Mouse (Mus musculus): ENCODE results near the gene Gm35549.

DNA sequence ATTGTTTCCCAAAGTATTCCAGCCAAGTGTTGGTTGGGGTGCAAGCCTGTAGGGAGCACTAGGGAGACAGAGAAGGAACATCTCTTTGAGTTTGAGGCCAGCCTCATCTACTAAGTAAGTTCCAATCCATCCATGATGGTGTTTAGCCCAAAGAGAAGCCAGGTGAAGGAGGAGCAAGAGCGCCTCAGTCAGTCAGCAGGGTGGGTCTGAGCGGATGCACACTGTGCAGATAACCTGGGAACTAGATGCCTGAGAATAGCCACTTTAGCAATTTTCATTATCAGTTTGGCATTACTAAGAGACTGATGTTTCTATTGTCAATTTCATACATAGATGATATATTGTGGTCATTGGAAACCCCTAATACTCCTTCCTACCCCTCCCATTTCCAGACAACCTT is 29.1 kb downstream of the Gm35549 start:
- TF ChIP-seq CTCF (IDR thresholded peaks at IDR 0.05) (no peak), EP300 (IDR thresholded peaks at IDR 0.05) (no peak)
